Mouse (Mus musculus): ENCODE results near the gene Rab13.

Gene Rab13

DNA sequence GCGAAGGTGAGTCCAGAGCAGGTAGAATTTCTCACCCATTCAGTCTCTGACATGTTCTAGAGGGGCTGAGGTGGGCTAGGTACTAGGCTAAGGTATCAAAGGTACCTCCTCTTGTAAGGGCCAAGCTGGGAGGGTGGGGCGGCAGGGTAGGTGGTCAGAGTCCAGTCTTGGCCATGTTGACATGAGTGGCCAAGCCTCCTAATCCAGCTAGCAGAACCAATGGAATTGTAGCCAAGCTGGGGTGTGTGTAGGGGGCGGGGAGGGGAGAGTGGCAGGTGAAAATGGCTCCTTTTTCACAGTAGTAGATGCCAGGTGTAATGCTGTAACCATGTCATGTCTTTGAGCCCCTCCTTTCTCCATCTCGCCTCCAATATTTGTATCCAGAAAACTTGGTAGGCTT lies 45.0 kb downstream of the Rab13 start:
- no peak for DNase-seq (ENCODE audit: low spot score)

DNA sequence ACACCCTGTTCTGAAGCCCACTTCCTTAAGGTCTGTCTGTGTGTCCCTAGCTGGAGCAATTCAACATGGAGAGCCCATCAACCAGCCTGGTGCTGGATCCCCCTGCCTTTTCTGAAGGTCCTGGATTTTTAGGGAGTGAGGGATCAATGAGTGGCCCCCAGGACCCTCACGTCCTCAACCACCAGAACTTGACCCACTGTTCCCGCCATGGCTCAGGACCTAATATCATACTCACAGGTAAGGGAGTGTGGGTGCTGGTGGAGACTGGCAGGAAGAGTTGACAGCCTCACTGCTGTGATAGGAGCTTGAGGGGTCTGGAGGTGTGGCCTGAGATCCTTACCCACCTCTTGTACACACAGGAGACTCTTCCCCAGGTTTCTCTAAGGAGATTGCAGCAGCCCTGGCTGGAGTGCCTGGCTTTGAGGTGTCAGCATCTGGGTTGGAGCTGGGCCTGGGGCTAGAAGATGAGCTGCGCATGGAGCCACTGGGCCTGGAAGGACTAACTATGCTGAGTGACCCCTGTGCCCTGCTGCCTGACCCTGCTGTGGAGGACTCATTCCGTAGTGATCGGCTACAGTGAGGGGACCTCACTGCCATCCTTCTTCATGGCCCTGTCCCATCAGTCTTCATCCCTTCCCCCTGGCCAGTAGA lies 49.8 kb downstream of the Rab13 start:
- DNase-seq (ENCODE audit: low spot score), result no peak

DNA sequence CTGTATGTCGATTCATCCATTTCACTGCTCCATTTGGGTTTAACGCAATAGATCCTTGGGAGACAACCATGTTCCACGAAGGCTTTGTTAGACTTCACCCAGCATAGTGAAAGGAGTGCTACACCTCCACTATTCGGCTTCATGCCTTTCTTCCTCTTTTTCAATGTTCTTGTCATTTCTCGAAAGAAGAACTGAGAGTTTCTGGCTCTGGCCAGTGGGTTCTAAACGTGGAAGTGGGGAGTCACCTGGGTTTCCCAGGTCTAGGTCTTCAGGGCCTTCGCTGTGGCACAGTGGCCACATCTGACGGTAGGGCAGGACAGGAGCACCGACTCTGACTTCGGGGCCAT lies 51.2 kb downstream of the Rab13 start:
- DNase-seq (ENCODE audit: low spot score), result no peak

DNA sequence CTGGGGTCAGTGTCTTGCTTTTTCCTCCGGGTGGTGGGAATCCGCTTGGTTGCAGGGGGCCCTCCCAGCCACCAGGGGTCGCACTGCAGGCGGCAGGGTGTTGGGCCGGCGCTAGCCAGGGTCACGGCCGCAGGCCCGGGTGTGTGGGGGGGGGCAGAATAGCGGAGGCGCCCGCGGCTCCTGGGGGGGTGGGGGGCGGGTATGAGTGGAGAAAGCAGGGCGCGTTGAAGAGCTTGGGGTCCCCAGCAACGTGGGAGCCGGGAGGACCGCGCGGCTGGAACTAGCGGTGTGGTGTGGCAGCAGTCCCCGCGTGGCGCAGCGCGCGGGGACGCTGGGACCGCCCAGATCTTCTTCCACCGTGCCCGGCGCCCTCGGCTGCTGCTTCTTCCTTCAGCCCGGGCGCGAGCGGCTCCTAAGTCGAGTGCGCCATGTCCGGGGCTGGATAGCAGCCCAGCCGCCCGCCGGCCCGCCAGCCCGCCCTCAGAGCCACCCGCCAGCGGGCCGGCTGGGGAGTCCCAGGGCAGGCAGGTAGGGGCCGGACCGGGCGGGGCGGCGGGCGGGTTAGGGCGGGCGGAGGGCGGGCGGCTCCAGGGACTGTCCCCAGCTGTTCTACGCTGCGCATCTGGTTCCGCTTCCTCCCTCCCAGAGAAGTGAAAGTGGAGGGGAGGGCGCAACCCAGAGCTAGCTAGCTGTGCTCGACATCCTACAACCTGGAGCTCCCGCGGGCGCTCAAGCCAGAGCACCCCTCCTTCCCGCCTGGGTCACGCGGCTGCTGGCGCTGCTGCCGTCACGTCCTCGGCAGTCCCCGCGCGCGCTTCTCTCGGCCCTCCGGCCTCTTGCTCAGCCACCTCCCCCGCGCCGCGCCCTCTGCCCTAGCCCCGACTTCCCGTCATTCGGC lies 51.8 kb downstream of the Rab13 start, which contains the start of gene Dennd4b:
Dennd4b (plus strand) TSS at position 152 of the 898 bp plus-strand sequence.
- DNase-seq (ENCODE audit: low spot score), result peak; percentile 80

DNA sequence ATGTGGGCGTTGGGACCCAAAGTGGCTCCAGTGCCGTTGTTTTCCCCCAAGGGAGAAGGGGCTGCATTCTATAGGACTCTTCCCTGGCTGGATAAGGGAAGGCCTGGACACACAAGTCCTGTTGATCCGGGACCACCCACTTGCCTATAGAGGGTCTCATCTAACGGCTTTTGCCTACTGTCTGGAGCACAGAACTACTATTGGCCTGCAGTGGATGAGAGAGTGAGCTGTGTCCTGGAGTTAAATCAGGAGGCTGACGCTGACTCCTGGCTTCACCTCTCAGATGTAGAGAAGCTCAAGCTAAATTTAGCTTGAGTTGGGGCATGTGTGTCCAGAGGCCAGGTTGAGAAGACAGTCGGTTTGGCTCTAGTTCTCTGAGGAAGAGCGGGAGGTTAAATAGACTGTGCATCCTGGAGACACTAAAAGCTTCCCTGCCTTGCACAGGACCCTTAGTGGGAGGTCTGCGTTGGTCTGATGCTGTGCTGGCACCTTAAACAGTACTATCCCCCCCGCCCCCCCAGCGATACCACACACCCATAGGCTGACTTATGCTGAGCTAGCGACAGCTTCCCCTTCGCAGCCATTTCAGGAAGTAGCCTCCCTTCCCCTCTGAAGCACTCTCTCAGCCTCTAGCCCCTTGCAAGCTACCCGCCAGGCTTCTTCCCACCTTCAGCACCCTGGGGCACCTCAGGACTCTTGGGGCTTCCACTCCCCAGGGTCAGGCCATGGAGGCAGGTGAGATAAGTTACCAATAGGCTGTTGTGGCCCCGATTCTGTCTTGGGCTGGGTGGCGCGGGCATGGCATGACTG lies 52.6 kb downstream of the Rab13 start:
- DNase-seq (ENCODE audit: low spot score), result no peak

DNA sequence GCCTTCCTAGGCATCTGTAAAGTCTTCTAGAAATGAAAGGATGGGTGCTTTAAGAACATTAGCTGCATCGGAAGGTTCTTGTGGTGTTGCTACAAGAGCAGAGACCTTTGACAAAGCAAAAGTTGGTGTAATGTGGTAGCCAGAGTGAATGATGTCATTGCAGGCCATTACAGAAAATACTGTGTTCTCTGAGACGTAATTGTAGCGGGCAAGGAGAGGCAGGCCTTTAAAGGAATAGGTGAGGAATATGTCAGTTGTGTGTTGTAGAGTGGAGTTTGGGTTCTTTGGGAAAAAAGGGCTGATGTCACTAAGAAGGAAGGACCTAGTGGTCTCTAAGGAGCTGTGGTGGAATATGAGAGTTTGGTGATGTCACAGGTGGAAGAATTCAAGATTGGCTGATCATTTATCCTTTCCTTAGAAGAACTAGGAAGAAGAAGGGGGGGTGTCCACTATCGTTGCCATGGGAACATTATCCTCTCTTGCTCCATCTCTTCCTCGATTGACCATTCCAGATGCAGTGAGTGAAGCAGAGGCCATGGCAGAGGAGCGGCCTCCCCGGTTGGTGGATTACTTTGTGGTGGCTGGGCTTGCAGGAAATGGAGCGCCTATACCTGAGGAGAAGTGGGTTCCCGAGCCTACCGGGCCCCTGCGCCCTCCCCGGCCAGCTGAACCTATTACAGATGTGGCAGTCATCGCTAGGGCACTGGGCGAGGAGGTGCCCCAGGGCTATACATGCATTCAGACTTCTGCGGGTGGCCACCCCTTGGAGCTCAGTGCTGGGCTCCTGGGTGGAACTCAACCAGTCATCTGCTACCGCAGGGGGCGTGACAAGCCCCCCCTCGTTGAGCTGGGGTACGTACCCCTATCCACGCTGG lies 53.6 kb downstream of the Rab13 start:
- no peak for DNase-seq (ENCODE audit: low spot score)

DNA sequence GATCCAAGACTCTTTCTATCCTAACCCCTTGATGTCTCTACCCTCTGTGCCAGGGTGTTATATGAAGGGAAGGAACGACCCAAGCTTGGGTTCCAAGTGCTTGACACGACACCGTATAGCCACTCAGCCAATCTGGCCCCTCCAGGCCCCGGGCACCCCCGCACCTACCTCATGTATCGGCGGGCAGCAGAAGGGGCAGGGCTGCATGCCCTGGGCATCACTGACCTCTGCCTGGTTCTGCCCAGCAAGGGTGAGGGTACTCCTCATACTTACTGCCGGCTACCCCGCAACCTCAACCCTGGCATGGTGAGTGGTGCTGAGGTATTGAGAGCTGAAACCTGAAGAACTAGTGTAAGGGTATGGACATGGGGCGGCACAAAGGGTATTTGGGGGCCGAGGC lies 54.7 kb downstream of the Rab13 start:
- no peak for DNase-seq (ENCODE audit: low spot score)

DNA sequence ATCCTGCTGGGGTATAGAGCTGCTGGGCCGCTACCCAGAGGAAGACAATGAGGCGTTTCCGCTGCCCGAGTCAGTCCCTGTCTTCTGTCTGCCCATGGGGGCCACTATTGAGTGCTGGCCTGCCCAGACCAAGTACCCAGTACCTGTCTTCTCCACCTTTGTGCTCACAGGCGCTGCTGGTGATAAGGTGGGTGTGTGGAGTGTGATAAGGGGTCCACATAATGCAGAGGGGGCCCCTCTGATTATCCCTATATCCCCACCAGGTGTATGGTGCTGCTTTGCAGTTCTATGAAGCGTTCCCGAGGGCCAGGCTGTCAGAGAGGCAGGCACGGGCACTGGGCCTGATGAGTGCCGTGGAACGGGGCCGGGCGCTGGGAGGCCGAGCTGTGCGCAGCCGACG lies 55.5 kb downstream of the Rab13 start:
- DNase-seq (ENCODE audit: low spot score), result no peak

DNA sequence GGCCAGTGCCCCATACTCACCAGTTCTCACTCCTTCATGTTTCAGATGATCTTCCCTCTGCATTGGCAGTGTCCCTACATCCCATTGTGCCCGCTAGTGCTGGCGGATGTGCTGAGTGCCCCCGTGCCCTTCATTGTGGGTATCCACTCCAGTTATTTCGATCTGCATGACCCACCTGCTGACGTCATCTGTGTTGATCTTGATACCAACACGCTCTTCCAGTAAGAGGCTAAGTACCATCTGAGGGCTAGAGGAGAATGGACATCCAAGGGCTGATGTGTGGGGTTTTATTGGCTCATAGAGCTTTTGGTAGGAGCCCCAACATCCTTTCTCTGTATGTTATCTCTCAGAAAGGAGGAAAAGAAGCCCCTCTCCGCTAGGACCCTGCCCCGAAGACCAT lies 57.3 kb downstream of the Rab13 start:
- DNase-seq (ENCODE audit: low spot score), result no peak

DNA sequence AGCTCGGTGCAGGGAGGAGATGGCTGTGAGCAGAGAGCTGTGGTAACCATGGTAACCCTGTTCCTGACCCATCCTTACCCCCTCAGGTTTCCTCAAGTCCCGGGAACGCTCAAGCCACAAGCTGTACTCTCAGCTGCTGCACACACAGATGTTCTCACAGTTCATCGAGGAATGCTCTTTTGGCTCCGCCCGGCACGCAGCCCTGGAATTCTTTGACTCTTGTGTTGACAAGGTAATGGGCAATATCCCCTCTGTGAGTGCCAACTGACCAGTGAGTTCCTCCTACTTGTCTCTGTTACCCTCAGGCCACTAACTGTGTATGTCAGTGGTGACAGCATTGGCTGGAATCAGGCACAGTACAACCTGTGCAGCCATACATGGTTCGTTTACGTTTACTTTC lies 58.7 kb downstream of the Rab13 start:
- DNase-seq (ENCODE audit: low spot score), result no peak

DNA sequence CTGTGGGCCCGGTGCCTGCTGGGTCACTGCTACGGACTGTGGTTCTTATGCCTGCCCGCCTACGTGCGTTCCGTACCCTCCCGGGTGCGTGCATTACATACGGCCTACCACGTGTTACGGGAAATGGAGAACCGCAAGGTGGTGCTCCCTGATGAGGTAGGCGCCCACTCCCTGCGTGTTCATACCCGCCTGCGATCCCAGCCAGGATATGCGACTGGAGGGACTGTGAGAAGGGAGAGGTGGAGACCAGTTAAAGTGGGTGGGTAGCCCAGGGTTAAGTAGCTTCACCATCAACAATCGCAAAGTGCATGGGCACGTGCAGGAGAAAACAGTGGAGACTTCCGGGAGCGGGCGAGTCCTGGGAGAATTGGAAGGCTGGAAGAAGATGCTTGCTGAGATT lies 60.4 kb downstream of the Rab13 start:
- DNase-seq (ENCODE audit: low spot score), result no peak

DNA sequence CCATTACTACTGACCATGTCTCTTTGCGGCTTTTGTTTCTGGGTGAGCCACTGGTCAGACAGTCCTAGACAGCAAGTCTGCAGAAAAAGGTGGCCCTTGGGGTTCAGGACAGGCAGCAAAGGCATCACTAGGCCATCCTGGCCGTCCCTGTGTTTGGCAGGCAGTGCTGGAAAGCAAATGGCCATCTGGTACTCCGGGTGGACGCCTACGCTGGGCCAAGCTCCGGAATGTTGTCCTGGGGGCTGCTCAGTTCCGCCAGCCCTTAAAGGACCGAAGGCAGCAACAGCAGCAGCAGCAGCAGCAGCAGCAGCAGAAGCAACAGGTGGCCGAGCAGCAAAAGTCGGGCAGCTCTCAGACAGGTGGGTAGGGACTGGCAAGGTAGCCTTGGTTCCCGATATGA lies 61.8 kb downstream of the Rab13 start:
- no peak for DNase-seq (ENCODE audit: low spot score)
